Mouse (Mus musculus): ENCODE measurements around the gene Ell. TPM values are rescaled to one million over a fixed set of nuclear protein-coding genes. Genes with fewer than 3 reads are reported as not detected.

Gene Ell
- polyA plus RNA-seq, 1 experiment from 2014 or later: 21.8 TPM

DNA sequence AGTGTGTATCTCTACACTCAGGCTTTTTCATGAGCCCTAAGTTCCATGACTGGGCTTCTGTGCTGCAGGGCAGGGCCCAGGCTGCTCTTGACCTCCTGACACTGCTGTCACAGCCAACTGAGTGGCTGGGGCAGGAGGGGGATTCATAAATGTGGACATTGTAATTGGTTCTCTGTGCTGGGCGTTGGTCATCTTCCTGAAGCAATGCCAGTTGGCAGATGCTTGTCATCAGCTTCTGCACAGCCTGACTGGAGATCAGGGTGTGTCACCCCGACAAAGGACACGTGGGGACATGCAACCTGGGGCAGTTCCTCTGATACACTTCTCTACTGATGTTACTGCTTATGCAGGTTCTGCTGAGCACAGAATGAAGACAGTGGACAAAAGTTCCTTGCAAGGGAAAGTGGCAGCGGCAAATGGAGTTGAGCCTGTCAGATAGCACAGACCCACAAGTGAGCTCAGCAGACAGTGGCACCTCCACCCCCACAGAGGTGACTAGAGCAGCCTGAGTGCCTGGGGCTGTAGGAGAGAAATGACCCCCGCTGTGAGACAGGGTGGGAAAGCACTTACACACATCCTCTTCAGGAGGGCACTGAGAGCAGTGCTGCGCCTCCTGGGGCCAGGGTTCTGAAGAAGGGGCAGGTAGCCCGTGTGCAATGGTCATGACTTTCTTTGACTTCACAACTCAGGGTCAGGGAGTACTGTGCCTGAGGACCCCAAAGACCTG is 22.7 kb downstream of the Ell start:
- Histone ChIP-seq H3K9me3 (ENCODE audit: control insufficient read depth, low read length) (no peaks in the 10 kb centered on the region), H3K27me3 (ENCODE audit: control insufficient read depth, insufficient read depth, low read length) (no peaks in the 10 kb centered on the region), H3K27ac (ENCODE audit: low read depth, low read length) (no peak overlapping the region), H3K9ac (ENCODE audit: low read length) (no peak overlapping the region), H3K36me3 (ENCODE audit: control insufficient read depth, insufficient read depth, low read length) (no peaks in the 10 kb centered on the region), H3K4me2 (ENCODE audit: low read depth, low read length, severe bottlenecking) (no peak overlapping the region), H3K4me3 (ENCODE audit: low read depth, low read length) (no peak overlapping the region), H3K4me1 (replicated peaks; ENCODE audit: control insufficient read depth, insufficient read depth, low read length) (no peaks in the 10 kb centered on the region)
- no peak for DNase-seq (ENCODE audit: low spot score)
- no peak for ATAC-seq (replicated peaks; ENCODE audit: low FRiP score)
- WGBS: 87% methylated on average over 7 of the region's 7 CpGs

DNA sequence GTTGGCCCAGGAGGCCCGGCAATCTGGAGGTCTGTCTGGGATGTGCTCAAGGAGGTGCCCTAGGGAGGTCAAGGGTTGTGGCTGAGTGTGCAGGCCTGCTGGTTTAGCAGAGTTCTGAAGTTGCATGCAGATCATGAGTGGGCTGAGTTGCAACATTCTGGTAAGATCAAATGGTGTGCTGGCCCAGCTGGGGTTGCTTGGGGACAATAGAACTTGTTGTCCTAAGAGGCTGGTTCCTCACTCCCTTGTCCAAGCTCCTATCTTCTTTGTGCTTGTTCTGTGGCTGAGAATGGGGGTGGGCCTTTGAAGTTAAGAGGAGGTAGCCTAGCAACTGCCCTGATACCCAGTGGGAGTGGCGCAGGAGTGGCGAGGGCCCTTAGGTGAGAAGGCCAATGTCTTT is 23.5 kb downstream of the Ell start:
- WGBS: 78% methylated on average over 3 of the region's 3 CpGs
- DNase-seq (ENCODE audit: low spot score) (no peak), ATAC-seq (replicated peaks; ENCODE audit: low FRiP score) (no peak)
- Histone ChIP-seq H3K9ac (ENCODE audit: low read length) (no peak overlapping the region), H3K27me3 (ENCODE audit: control insufficient read depth, insufficient read depth, low read length) (no peaks in the 10 kb centered on the region), H3K9me3 (ENCODE audit: control insufficient read depth, low read length) (no peaks in the 10 kb centered on the region), H3K4me2 (ENCODE audit: low read depth, low read length, severe bottlenecking) (no peak overlapping the region), H3K27ac (ENCODE audit: low read depth, low read length) (no peak overlapping the region), H3K4me3 (ENCODE audit: low read depth, low read length) (no peak overlapping the region), H3K36me3 (ENCODE audit: control insufficient read depth, insufficient read depth, low read length) (no peaks in the 10 kb centered on the region), H3K4me1 (replicated peaks; ENCODE audit: control insufficient read depth, insufficient read depth, low read length) (no peaks in the 10 kb centered on the region)

DNA sequence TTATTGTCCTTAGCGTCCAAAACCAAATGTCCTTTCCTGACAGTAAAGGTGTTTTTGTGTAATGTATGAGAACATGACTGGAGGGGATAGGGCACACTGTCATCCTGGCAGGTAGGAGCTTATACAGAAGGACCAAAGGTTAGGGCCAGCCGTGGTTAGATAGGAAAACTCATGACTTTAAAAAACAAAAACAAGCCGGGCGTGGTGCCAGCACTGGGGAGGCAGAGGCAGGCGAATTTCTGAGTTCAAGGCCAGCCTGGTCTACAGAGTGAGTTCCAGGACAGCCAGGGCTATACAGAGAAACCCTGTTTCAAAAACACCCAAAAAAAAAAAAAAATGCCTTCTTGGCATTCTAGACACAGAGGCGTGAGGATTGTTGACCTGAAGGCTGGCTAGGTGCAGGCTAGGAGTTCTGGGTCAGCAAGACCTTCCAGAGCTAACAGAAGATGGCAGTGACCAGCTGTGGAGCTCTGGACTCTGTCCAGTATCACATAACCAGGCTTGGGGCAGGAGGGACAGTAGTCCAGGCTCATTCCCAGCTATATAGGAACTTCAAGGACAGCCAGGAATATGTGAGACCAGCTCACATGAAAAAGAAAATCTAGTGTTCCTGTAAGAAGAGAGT is 24.6 kb downstream of the Ell start:
- no peaks in the 10 kb centered on the region for H3K4me1 ChIP-seq (replicated peaks; ENCODE audit: control insufficient read depth, insufficient read depth, low read length)
- no peak overlapping the region for H3K4me3 ChIP-seq (ENCODE audit: low read depth, low read length)
- H3K9ac ChIP-seq (ENCODE audit: low read length): no peak overlapping the region
- WGBS: 91% methylated on average over 6 of the region's 6 CpGs
- no peak for DNase-seq (ENCODE audit: low spot score)
- no peaks in the 10 kb centered on the region for H3K36me3 ChIP-seq (ENCODE audit: control insufficient read depth, insufficient read depth, low read length)
- no peak overlapping the region for H3K27ac ChIP-seq (ENCODE audit: low read depth, low read length)
- no peaks in the 10 kb centered on the region for H3K27me3 ChIP-seq (ENCODE audit: control insufficient read depth, insufficient read depth, low read length)
- ATAC-seq (replicated peaks; ENCODE audit: low FRiP score): no peak
- H3K9me3 ChIP-seq (ENCODE audit: control insufficient read depth, low read length): no peaks in the 10 kb centered on the region
- H3K4me2 ChIP-seq (ENCODE audit: low read depth, low read length, severe bottlenecking): no peak overlapping the region

DNA sequence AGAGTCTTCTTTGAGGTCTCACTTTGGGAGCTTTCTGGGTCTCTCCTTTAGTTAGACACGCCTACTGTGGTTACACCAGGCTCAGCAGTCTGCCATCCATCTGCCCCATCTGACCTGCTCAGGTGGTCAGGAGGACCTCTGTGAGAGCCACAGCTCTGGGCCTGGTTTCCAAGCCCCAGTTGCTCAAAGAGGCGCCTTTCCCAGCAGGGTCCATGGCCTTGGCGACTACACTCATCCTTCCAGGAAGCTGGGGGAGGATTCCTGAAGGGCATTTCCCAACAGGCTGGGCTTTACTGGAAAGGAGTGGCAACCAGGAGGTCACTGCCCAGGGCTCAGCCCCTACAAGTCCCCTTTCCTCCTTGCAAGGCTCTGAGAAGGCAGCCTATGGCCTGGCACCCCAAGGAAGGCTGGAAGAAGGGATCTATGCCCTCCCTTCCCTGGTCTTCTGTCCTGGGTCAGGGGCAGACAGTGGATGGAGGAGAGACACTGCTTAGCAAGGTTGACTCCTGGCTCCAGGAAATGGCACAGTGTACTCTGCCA is 25.5 kb downstream of the Ell start:
- WGBS: 87% methylated on average over 3 of the region's 3 CpGs
- Histone ChIP-seq H3K27me3 (ENCODE audit: control insufficient read depth, insufficient read depth, low read length) (no peaks in the 10 kb centered on the region), H3K4me1 (replicated peaks; ENCODE audit: control insufficient read depth, insufficient read depth, low read length) (no peaks in the 10 kb centered on the region), H3K27ac (ENCODE audit: low read depth, low read length) (no peak overlapping the region), H3K9ac (ENCODE audit: low read length) (no peak overlapping the region), H3K9me3 (ENCODE audit: control insufficient read depth, low read length) (no peaks in the 10 kb centered on the region), H3K4me3 (ENCODE audit: low read depth, low read length) (no peak overlapping the region), H3K36me3 (ENCODE audit: control insufficient read depth, insufficient read depth, low read length) (no peaks in the 10 kb centered on the region), H3K4me2 (ENCODE audit: low read depth, low read length, severe bottlenecking) (no peak overlapping the region)
- no peak for DNase-seq (ENCODE audit: low spot score)
- no peak for ATAC-seq (replicated peaks; ENCODE audit: low FRiP score)

DNA sequence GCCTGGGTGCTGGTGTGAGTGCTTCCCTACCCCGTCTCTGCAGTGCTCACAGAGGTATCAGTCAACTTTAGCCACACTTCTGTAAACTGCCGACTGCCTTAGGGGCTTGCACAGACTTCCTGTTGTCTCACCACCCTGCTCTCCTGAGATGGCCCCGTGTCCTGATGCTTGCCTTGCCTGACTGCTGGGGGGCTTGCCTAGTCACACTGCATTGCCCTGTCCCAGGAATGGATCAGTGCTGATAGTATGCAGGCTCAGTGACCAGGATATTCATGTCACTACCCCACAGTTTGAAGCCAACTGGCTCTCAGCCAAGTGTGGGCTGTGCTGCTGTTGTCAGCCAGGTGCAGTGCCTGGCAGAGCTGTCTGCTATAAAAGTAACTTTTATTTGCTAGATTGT is 26.3 kb downstream of the Ell start:
- ATAC-seq (replicated peaks; ENCODE audit: low FRiP score) (no peak), DNase-seq (ENCODE audit: low spot score) (no peak)
- Histone ChIP-seq H3K36me3 (ENCODE audit: control insufficient read depth, insufficient read depth, low read length) (no peaks in the 10 kb centered on the region), H3K27ac (ENCODE audit: low read depth, low read length) (no peak overlapping the region), H3K9me3 (ENCODE audit: control insufficient read depth, low read length) (no peaks in the 10 kb centered on the region), H3K9ac (ENCODE audit: low read length) (no peak overlapping the region), H3K4me1 (replicated peaks; ENCODE audit: control insufficient read depth, insufficient read depth, low read length) (no peaks in the 10 kb centered on the region), H3K27me3 (ENCODE audit: control insufficient read depth, insufficient read depth, low read length) (no peaks in the 10 kb centered on the region), H3K4me2 (ENCODE audit: low read depth, low read length, severe bottlenecking) (no peak overlapping the region), H3K4me3 (ENCODE audit: low read depth, low read length) (no peak overlapping the region)
- WGBS: 84% methylated on average over 3 of the region's 3 CpGs

DNA sequence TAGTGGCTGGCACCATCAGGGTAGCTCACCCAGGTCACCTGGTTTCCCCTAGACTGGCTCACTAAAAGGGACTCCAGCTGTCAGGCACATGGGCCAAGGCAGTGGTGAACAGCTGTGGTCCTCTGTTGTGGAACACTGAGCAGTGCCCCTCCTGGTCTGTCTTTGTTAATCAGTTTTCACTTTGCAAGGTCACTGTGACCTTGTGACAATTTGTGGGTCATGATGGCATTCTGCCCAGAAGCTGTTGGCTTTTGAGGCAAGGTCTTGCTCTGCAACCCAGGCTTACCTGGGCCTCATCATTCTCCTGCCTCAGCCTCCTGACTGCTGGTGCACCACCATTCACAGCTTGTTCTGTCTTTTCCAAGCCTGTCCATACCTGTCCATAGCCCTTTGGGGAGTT is 31.1 kb downstream of the Ell start:
- no peak overlapping the region for H3K4me3 ChIP-seq (ENCODE audit: low read depth, low read length)
- DNase-seq (ENCODE audit: low spot score) (no peak), ATAC-seq (replicated peaks; ENCODE audit: low FRiP score) (no peak)
- H3K9me3 ChIP-seq (ENCODE audit: control insufficient read depth, low read length): no peaks in the 10 kb centered on the region
- no peaks in the 10 kb centered on the region for H3K4me1 ChIP-seq (replicated peaks; ENCODE audit: control insufficient read depth, insufficient read depth, low read length)
- no peak overlapping the region for H3K9ac ChIP-seq (ENCODE audit: low read length)
- H3K27ac ChIP-seq (ENCODE audit: low read depth, low read length): no peak overlapping the region
- H3K27me3 ChIP-seq (ENCODE audit: control insufficient read depth, insufficient read depth, low read length): no peaks in the 10 kb centered on the region
- H3K36me3 ChIP-seq (ENCODE audit: control insufficient read depth, insufficient read depth, low read length): no peaks in the 10 kb centered on the region; the same call in 1 of the 2 replicates
- no peak overlapping the region for H3K4me2 ChIP-seq (ENCODE audit: low read depth, low read length, severe bottlenecking)

DNA sequence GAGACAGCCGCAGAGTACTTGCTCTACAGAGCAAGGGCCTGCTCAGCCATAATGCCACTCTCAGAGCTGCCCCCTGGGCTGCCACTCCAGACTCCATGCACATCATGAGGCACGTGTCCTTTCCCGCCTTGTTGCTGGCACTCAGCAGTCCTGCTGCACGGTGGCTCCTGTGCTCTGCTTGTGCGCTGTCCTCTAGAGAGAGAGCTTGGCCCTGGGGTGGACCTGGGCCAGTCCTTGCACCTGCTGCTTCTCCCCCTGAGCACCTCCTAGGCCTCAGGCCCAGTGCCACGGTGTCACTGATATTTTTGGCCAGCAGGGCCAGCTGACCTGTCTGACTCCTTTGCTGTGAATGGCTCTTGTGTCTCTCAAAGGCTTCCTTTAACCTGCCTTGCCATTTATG is 31.7 kb downstream of the Ell start:
- Histone ChIP-seq H3K9ac (ENCODE audit: low read length) (no peak overlapping the region), H3K27ac (ENCODE audit: low read depth, low read length) (no peak overlapping the region), H3K4me3 (ENCODE audit: low read depth, low read length) (no peak overlapping the region), H3K4me2 (ENCODE audit: low read depth, low read length, severe bottlenecking) (no peak overlapping the region), H3K36me3 (ENCODE audit: control insufficient read depth, insufficient read depth, low read length) (no peaks in the 10 kb centered on the region; the same call in 1 of the 2 replicates), H3K4me1 (replicated peaks; ENCODE audit: control insufficient read depth, insufficient read depth, low read length) (no peaks in the 10 kb centered on the region), H3K27me3 (ENCODE audit: control insufficient read depth, insufficient read depth, low read length) (no peaks in the 10 kb centered on the region), H3K9me3 (ENCODE audit: control insufficient read depth, low read length) (no peaks in the 10 kb centered on the region)
- WGBS: 87% methylated on average over 6 of the region's 6 CpGs
- no peak for ATAC-seq (replicated peaks; ENCODE audit: low FRiP score)
- DNase-seq (ENCODE audit: low spot score): no peak

DNA sequence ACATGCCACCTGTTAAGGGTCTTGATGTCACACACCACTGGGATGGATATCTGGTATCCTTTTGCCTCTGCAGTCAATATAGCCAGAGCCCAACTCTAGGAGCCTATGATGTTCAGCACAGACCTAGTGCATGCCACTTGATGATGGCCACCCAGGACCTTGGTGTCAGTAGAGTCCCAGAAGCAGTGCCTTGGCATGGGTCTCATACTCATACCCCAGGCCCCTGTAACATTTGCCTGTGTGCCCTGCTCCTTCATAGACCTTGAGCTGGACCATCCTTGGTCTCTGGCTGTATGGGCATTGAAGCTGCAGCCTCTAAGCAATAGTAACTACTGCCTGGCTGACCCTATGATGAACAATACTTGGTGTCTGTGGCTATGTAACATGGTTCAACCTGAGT is 35.0 kb downstream of the Ell start:
- Histone ChIP-seq H3K4me3 (ENCODE audit: low read depth, low read length) (no peak overlapping the region), H3K27me3 (ENCODE audit: control insufficient read depth, insufficient read depth, low read length) (no peaks in the 10 kb centered on the region), H3K9ac (ENCODE audit: low read length) (no peak overlapping the region), H3K4me2 (ENCODE audit: low read depth, low read length, severe bottlenecking) (no peak overlapping the region), H3K36me3 (ENCODE audit: control insufficient read depth, insufficient read depth, low read length) (no peaks in the 10 kb centered on the region; the same call in 1 of the 2 replicates), H3K4me1 (replicated peaks; ENCODE audit: control insufficient read depth, insufficient read depth, low read length) (no peaks in the 10 kb centered on the region), H3K27ac (ENCODE audit: low read depth, low read length) (no peak overlapping the region), H3K9me3 (ENCODE audit: control insufficient read depth, low read length) (no peaks in the 10 kb centered on the region)
- ATAC-seq (replicated peaks; ENCODE audit: low FRiP score) (no peak), DNase-seq (ENCODE audit: low spot score) (no peak)

DNA sequence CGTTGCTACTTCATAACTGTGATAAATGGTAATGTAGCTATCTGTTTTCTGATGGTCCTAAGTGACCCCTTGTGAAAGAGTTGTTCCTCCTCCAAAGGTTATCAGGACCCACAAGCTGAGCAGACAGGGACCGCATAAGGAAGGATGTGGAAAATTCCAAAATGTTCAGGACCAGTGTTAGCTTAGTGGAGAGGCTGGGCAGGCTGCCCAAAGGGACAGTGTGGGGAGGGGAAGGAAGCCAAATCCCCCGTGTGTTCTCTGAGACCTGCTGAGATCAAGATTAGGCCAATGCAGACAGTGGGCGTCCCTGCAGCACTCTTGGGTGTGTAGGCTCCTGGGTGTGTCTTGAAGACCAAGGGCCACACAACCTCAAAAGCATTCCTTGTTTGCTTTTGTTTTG is 35.7 kb downstream of the Ell start:
- H3K4me1 ChIP-seq (replicated peaks; ENCODE audit: control insufficient read depth, insufficient read depth, low read length): no peaks in the 10 kb centered on the region
- 89% methylated on average over 4 of the region's 4 CpGs for WGBS
- no peaks in the 10 kb centered on the region; the same call in 1 of the 2 replicates for H3K36me3 ChIP-seq (ENCODE audit: control insufficient read depth, insufficient read depth, low read length)
- no peak overlapping the region for H3K4me3 ChIP-seq (ENCODE audit: low read depth, low read length)
- no peaks in the 10 kb centered on the region for H3K27me3 ChIP-seq (ENCODE audit: control insufficient read depth, insufficient read depth, low read length)
- ATAC-seq (replicated peaks; ENCODE audit: low FRiP score): no peak
- no peak overlapping the region for H3K9ac ChIP-seq (ENCODE audit: low read length)
- DNase-seq (ENCODE audit: low spot score): no peak
- no peak overlapping the region for H3K27ac ChIP-seq (ENCODE audit: low read depth, low read length)
- H3K4me2 ChIP-seq (ENCODE audit: low read depth, low read length, severe bottlenecking): no peak overlapping the region
- H3K9me3 ChIP-seq (ENCODE audit: control insufficient read depth, low read length): no peaks in the 10 kb centered on the region

Data from forebrain, embryonic 11.5 days (tissue).